Comparison of ENCODE assay signal across 18 mouse cellular contexts in the genomic region with DNA sequence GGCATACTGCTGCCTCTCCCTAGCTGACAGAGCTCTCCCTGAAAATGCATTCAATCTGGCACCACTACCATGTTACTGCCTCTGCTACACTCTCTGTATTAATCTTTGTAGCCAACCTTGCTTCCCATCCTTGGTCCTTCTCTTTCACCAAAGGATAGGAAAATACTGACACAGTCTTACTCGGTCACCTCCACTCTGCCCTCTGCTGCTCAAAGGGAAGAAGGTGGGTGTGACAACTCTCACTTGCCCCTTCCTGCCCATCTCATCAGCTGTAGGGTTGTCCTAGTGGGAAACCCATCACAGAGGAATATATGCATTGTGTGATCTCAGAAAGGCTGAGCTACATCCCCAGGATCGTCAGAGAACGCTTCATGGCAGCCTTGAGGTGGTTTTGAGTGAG. TPM values are rescaled to one million over a fixed set of nuclear protein-coding genes. Genes with fewer than 3 reads are reported as not detected.
DNase-seq lines count a peak whose midpoint lies in the region; ATAC-seq and TF ChIP-seq lines count a peak whose summit lies in the region.
"Had no signal": no experiment of that assay in that cellular context is flagged by ENCODE, and none has a peak within 500 bp of the region (broad histone marks: within the 10 kb centered on the region; RNA-seq: fewer than 3 reads in every experiment).

No protein-coding gene starts in this region.

- no peaks in the 10 kb centered on the region for H3K4me1 ChIP-seq in cerebellum, adult 2 months (ENCODE audit: control insufficient read depth, insufficient read depth, low read length)
- 0 out of 2 replicates have a peak, but pooled peaks cover 3% of the 10 kb centered on the region for H3K4me1 ChIP-seq in kidney, adult 2 months (ENCODE audit: control insufficient read depth, insufficient read depth, low read length)
- no peaks in the 10 kb centered on the region for H3K4me1 ChIP-seq in kidney, embryonic 15.5 days
- H3K4me1 ChIP-seq in lung, adult 2 months (ENCODE audit: control insufficient read depth, insufficient read depth, low read length), result no peaks in the 10 kb centered on the region
- H3K4me1 ChIP-seq: embryonic facial prominence, embryonic 13.5 days; heart, embryonic 10.5 days; liver, embryonic 15.5 days; midbrain, embryonic 15.5 days had no signal

- H3K4me2 ChIP-seq in kidney, embryonic 15.5 days, result no peak overlapping the region
- H3K4me2 ChIP-seq: embryonic facial prominence, embryonic 13.5 days; forebrain, embryonic 15.5 days; hindbrain, embryonic 14.5 days; liver, embryonic 15.5 days; midbrain, embryonic 15.5 days had no signal

- 86% methylated on average over 3 of the region's 3 CpGs for WGBS in cerebellum, adult 2 months
- WGBS in kidney, adult 2 months, result 81% methylated on average over 3 of the region's 3 CpGs
- 74% methylated on average over 3 of the region's 3 CpGs for WGBS in kidney, embryonic 15.5 days
- 69% methylated on average over 3 of the region's 3 CpGs for WGBS in lung, adult 2 months

- TF ChIP-seq CTCF in cerebellum, adult 2 months (IDR thresholded peaks at IDR 0.05; ENCODE audit: borderline replicate concordance, insufficient read depth, low read depth, low read length), result peak; percentile 21; the same call in 1 of the 2 replicates
- TF ChIP-seq CTCF in kidney, adult 2 months (conservative IDR thresholded peaks at IDR 0.05; ENCODE audit: insufficient read depth, insufficient read length, low read depth, low read length), result no peak; the same call in 1 of the 2 replicates
- 0 out of 2 replicates have a peak, but pooled peaks have one; percentile 20 for TF ChIP-seq CTCF in lung, adult 2 months (IDR thresholded peaks at IDR 0.05; ENCODE audit: insufficient read depth, low read length)

- H3K27me3 ChIP-seq in cerebellum, adult 2 months (ENCODE audit: control insufficient read depth, insufficient read depth, low read length), result no peaks in the 10 kb centered on the region
- no peaks in the 10 kb centered on the region for H3K27me3 ChIP-seq in kidney, adult 2 months (replicated peaks; ENCODE audit: control insufficient read depth, insufficient read depth, low read length)
- no peaks in the 10 kb centered on the region for H3K27me3 ChIP-seq in kidney, embryonic 15.5 days
- H3K27me3 ChIP-seq: embryonic facial prominence, embryonic 13.5 days; forebrain, embryonic 15.5 days; liver, embryonic 15.5 days; midbrain, embryonic 15.5 days had no signal

- H3K27ac ChIP-seq in cerebellum, adult 2 months (ENCODE audit: insufficient read depth, low read length), result no peak overlapping the region
- H3K27ac ChIP-seq in kidney, adult 2 months (ENCODE audit: insufficient read depth, low read depth, low read length), result no peak overlapping the region
- H3K27ac ChIP-seq in kidney, embryonic 15.5 days, result no peak overlapping the region
- H3K27ac ChIP-seq: embryonic facial prominence, embryonic 13.5 days; forebrain, embryonic 15.5 days; heart, embryonic 10.5 days; hindbrain, embryonic 14.5 days; liver, embryonic 15.5 days; midbrain, embryonic 15.5 days had no signal

- no peak overlapping the region for H3K4me3 ChIP-seq in cerebellum, adult 2 months (replicated peaks; ENCODE audit: insufficient read depth, low read depth, low read length)
- no peak overlapping the region for H3K4me3 ChIP-seq in kidney, adult 2 months (ENCODE audit: insufficient read depth, low read depth, low read length)
- no peak overlapping the region for H3K4me3 ChIP-seq in kidney, embryonic 15.5 days (replicated peaks)
- H3K4me3 ChIP-seq in lung, adult 2 months (replicated peaks; ENCODE audit: extremely low read depth, low read depth, low read length), result no peak overlapping the region
- H3K4me3 ChIP-seq: embryonic facial prominence, embryonic 13.5 days; forebrain, embryonic 15.5 days; heart, embryonic 10.5 days; liver, embryonic 15.5 days; midbrain, embryonic 15.5 days had no signal

- no peaks in the 10 kb centered on the region for H3K9me3 ChIP-seq in kidney, embryonic 15.5 days (replicated peaks)
- H3K9me3 ChIP-seq: embryonic facial prominence, embryonic 13.5 days; forebrain, embryonic 15.5 days; heart, embryonic 10.5 days; liver, embryonic 15.5 days; midbrain, embryonic 15.5 days had no signal

- no peak for DNase-seq in cerebellum, adult 2 months
- DNase-seq in kidney, adult 2 months, result peak; percentile 8
- DNase-seq in lung, adult 2 months, result no peak
- no peak for DNase-seq in lung, postnatal 14 days
- peak; percentile 7 for DNase-seq in ES-CJ7 (ENCODE audit: low read depth, low spot score)
- no peak for DNase-seq in thymus, postnatal 14 days
- DNase-seq: heart, postnatal 14 days; right cerebral cortex, postnatal 25 days; thymus, adult 18-20 months had no signal

- no peak for TF ChIP-seq POLR2A in cerebellum, adult 2 months (IDR thresholded peaks at IDR 0.05; ENCODE audit: borderline replicate concordance, insufficient read depth, low read length)
- no peak for TF ChIP-seq POLR2A in kidney, adult 2 months (IDR thresholded peaks at IDR 0.05; ENCODE audit: low read depth, low read length)
- TF ChIP-seq POLR2A in lung, adult 2 months (IDR thresholded peaks at IDR 0.05; ENCODE audit: borderline replicate concordance, extremely low read depth, low read depth, low read length), result no peak

- H3K9ac ChIP-seq in kidney, embryonic 15.5 days, result no peak overlapping the region
- H3K9ac ChIP-seq: embryonic facial prominence, embryonic 13.5 days; forebrain, embryonic 15.5 days; hindbrain, embryonic 14.5 days; liver, embryonic 15.5 days; midbrain, embryonic 15.5 days had no signal

- ATAC-seq in cerebellum, adult (ENCODE audit: insufficient number of reproducible peaks, low FRiP score, low TSS enrichment), result no peak
- ATAC-seq in kidney, embryonic 15.5 days (replicated peaks; ENCODE audit: low FRiP score), result no peak
- ATAC-seq: forebrain, embryonic 15.5 days; intestine, embryonic 16.5 days; midbrain, embryonic 15.5 days had no signal

- H3K36me3 ChIP-seq in kidney, adult 2 months (ENCODE audit: control insufficient read depth, insufficient read depth, low read length), result no peaks in the 10 kb centered on the region
- H3K36me3 ChIP-seq in kidney, embryonic 15.5 days, result no peaks in the 10 kb centered on the region
- H3K36me3 ChIP-seq: embryonic facial prominence, embryonic 13.5 days; heart, embryonic 10.5 days; liver, embryonic 15.5 days had no signal

RNA-seq across cellular contexts. Expression of a gene that starts 40.5 kb away (rescaled TPM):
- polyA plus RNA-seq in cerebellum, adult 2 months (2012; rRNA removed), result 96.2 and 106 TPM in 2 replicates
- polyA plus RNA-seq in kidney, adult 2 months (2012; rRNA removed), result 11.5 and 12.5 TPM in 2 replicates
- 13.7 and 14.5 TPM in 2 replicates for polyA plus RNA-seq in kidney, embryonic 15.5 days (2015; fragmentation: Nextera tagmentation; extraction: Ambion mirVana)
- 45.4 and 52.6 TPM in 2 replicates for polyA plus RNA-seq in lung, adult 2 months (2012; rRNA removed)

Comparison
In these comparisons a context has a peak if more than half of its experiments do, and no peak if none do; other contexts are left out.
1. DNase-seq: peak in kidney, adult 2 months (single experiment) and ES-CJ7 (single experiment); none in cerebellum, adult 2 months (0 of 2), lung, adult 2 months (single experiment), lung, postnatal 14 days (single experiment) and thymus, postnatal 14 days (single experiment).